Mouse (Mus musculus) midbrain, embryonic 13.5 days (tissue): ENCODE results near the gene Fam221a. TPM values are rescaled to one million over a fixed set of nuclear protein-coding genes. Genes with fewer than 3 reads are reported as not detected.

Experiments used
- ATAC-seq: fragments of 200-750 bp; cut with Nextera tagmentation; 2 replicates; pipeline ENCODE4 v1.8.0; 2017; ENCODE audit warnings: mild to moderate bottlenecking, moderate TSS enrichment, moderate library complexity
- H3K27ac ChIP-seq: fragments of 300-500 bp; sonication (generic); 2 replicates; pipeline ENCODE4 v1.5.1; 2015; ENCODE audit warnings: inconsistent platforms, mild to moderate bottlenecking, moderate library complexity
- H3K27me3 ChIP-seq: fragments of 300-500 bp; sonication (generic); 2 replicates; pipeline ENCODE4 v1.6.1; 2015; ENCODE audit warnings: mild to moderate bottlenecking, inconsistent platforms
- H3K36me3 ChIP-seq: fragments of 300-500 bp; sonication (generic); 2 replicates; pipeline ENCODE4 v1.6.1; 2015; ENCODE audit warnings: mild to moderate bottlenecking, inconsistent platforms
- H3K4me1 ChIP-seq: fragments of 300-500 bp; sonication (generic); replicated peaks from 2 replicates; pipeline ENCODE4 v1.6.1; 2015; ENCODE audit warnings: inconsistent platforms
- H3K4me2 ChIP-seq: fragments of 300-500 bp; sonication (generic); replicated peaks from 2 replicates; pipeline ENCODE4 v1.6.1; 2015; ENCODE audit warnings: moderate library complexity, mild to moderate bottlenecking, inconsistent platforms
- H3K4me3 ChIP-seq: fragments of 300-500 bp; sonication (generic); replicated peaks from 2 replicates; pipeline ENCODE4 v1.5.1; 2015; ENCODE audit warnings: mild to moderate bottlenecking, inconsistent platforms
- H3K9ac ChIP-seq: fragments of 300-500 bp; sonication (generic); replicated peaks from 2 replicates; pipeline ENCODE4 v1.6.1; 2015; ENCODE audit warnings: mild to moderate bottlenecking, inconsistent platforms
- H3K9me3 ChIP-seq: fragments of 300-500 bp; sonication (generic); 2 replicates; pipeline ENCODE4 v1.6.1; 2016; ENCODE audit warnings: mild to moderate bottlenecking, inconsistent platforms
- WGBS: fragments of 180-500 bp; shearing (Covaris S2); methylation state at CpG from one replicate; pipeline ENCODE4 v1.1.7; 2015; 5-methylcytosine and 5-hydroxymethylcytosine counted together
- polyA plus RNA-seq: library from polyadenylated mRNA; unstranded; fragments of >200 nt; fragmentation: Nextera tagmentation; extraction: Ambion mirVana; gene quantifications from 2 replicates; pipeline ENCODE4 v1.2.1, GENCODE M21; 2015

Fam221a gene
- 3.0 and 4.3 TPM in 2 replicates for polyA plus RNA-seq

GRCm38 (mm10) chr6:49367159-49368054, at the start of gene Fam221a:
Gene Fam221a (plus strand): TSS chr6:49367739.
- peak within 1 kb of the TSS; percentile 71 for H3K9ac ChIP-seq
- peak within 1 kb of the TSS; percentile 61 for H3K4me3 ChIP-seq
- peak within 1 kb of the TSS; percentile 88 for H3K4me2 ChIP-seq
- H3K4me1 ChIP-seq: peaks cover 11% of the 10 kb centered on the region
- ATAC-seq: peak; percentile 98
- H3K36me3 ChIP-seq: no peaks in the 10 kb centered on the region
- H3K27ac ChIP-seq: peak within 1 kb of the TSS; percentile 53; the same call in 1 of the 2 replicates
- no peaks in the 10 kb centered on the region for H3K9me3 ChIP-seq
- WGBS: 3% methylated on average over 49 of the region's 49 CpGs
- H3K27me3 ChIP-seq: no peaks in the 10 kb centered on the region

- peak within 1 kb of the TSS; percentile 70 for H3K4me3 ChIP-seq
- H3K9ac ChIP-seq: peak within 1 kb of the TSS; percentile 80
- H3K27ac ChIP-seq: peak within 1 kb of the TSS; percentile 91
- under 1% methylated on average over 47 of the region's 47 CpGs for WGBS
- H3K9me3 ChIP-seq: no peaks in the 10 kb centered on the region
- H3K4me2 ChIP-seq: peak within 1 kb of the TSS; percentile 66
- H3K36me3 ChIP-seq: no peaks in the 10 kb centered on the region
- H3K4me1 ChIP-seq: peaks cover 10% of the 10 kb centered on the region
- peak; percentile 99 for ATAC-seq
- no peaks in the 10 kb centered on the region for H3K27me3 ChIP-seq
Measured at GRCm38 (mm10) chr6:49318966-49319594, 48.5 kb upstream of the Fam221a start, which contains the start of gene Ccdc126. Gene Ccdc126 (plus strand): TSS chr6:49319274.

GRCm38 (mm10) chr6:49319595-49320315, 47.8 kb upstream of the Fam221a start:
- Histone ChIP-seq H3K4me3 (peak overlapping the region; percentile 70), H3K27me3 (no peaks in the 10 kb centered on the region), H3K27ac (peak overlapping the region; percentile 91), H3K9me3 (no peaks in the 10 kb centered on the region), H3K4me2 (peak overlapping the region; percentile 66), H3K36me3 (no peaks in the 10 kb centered on the region), H3K9ac (peak overlapping the region; percentile 80), H3K4me1 (peaks cover 10% of the 10 kb centered on the region)
- ATAC-seq: no peak
- WGBS: 12% methylated on average over 13 of the region's 13 CpGs

- Histone ChIP-seq H3K4me3 (no peak overlapping the region), H3K36me3 (no peaks in the 10 kb centered on the region), H3K27me3 (no peaks in the 10 kb centered on the region), H3K4me2 (no peak overlapping the region), H3K4me1 (peaks cover 10% of the 10 kb centered on the region), H3K9me3 (no peaks in the 10 kb centered on the region), H3K9ac (no peak overlapping the region; the same call in 1 of the 2 replicates), H3K27ac (no peak overlapping the region)
- no peak for ATAC-seq
- WGBS: 85% methylated on average over 3 of the region's 3 CpGs
Measured at GRCm38 (mm10) chr6:49321341-49321740, 46.2 kb upstream of the Fam221a start.

- no peak overlapping the region for H3K27ac ChIP-seq
- no peak overlapping the region for H3K4me3 ChIP-seq
- no peak overlapping the region for H3K9ac ChIP-seq
- ATAC-seq: no peak
- H3K4me2 ChIP-seq: no peak overlapping the region
- H3K36me3 ChIP-seq: no peaks in the 10 kb centered on the region
- H3K4me1 ChIP-seq: peaks cover 10% of the 10 kb centered on the region
- no peaks in the 10 kb centered on the region for H3K27me3 ChIP-seq
- H3K9me3 ChIP-seq: no peaks in the 10 kb centered on the region
Measured at GRCm38 (mm10) chr6:49322056-49322455, 45.5 kb upstream of the Fam221a start.

- no peaks in the 10 kb centered on the region for H3K27me3 ChIP-seq
- no peak for ATAC-seq
- 63% methylated on average over 2 of the region's 2 CpGs for WGBS
Measured at GRCm38 (mm10) chr6:49322986-49323385, 44.6 kb upstream of the Fam221a start.

GRCm38 (mm10) chr6:49324528-49324927, 43.0 kb upstream of the Fam221a start:
- ATAC-seq: peak; percentile 41; the same call in 1 of the 2 replicates
- Histone ChIP-seq H3K9me3 (no peaks in the 10 kb centered on the region), H3K9ac (no peak overlapping the region), H3K27me3 (no peaks in the 10 kb centered on the region), H3K4me2 (no peak overlapping the region), H3K27ac (no peak overlapping the region), H3K4me1 (peaks cover 10% of the 10 kb centered on the region), H3K36me3 (no peaks in the 10 kb centered on the region), H3K4me3 (no peak overlapping the region)
- 43% methylated on average over 2 of the region's 2 CpGs for WGBS

More at GRCm38 (mm10) chr6:49322986-49323385, 44.6 kb upstream of the Fam221a start:
- Histone ChIP-seq H3K9ac (no peak overlapping the region), H3K4me3 (no peak overlapping the region), H3K4me1 (peaks cover 10% of the 10 kb centered on the region), H3K27ac (no peak overlapping the region), H3K36me3 (no peaks in the 10 kb centered on the region), H3K4me2 (no peak overlapping the region), H3K9me3 (no peaks in the 10 kb centered on the region)

GRCm38 (mm10) chr6:49325294-49325693, 42.2 kb upstream of the Fam221a start:
- no peak for ATAC-seq
- H3K4me3 ChIP-seq: no peak overlapping the region
- no peaks in the 10 kb centered on the region for H3K9me3 ChIP-seq
- H3K36me3 ChIP-seq: no peaks in the 10 kb centered on the region
- H3K9ac ChIP-seq: no peak overlapping the region
- peaks cover 3% of the 10 kb centered on the region for H3K4me1 ChIP-seq
- no peak overlapping the region for H3K27ac ChIP-seq
- no peak overlapping the region for H3K4me2 ChIP-seq
- no peaks in the 10 kb centered on the region for H3K27me3 ChIP-seq
- WGBS: 100% methylated on average over 1 of the region's 1 CpGs

- Histone ChIP-seq H3K4me1 (0 out of 2 replicates have a peak, but pooled peaks cover 7% of the 10 kb centered on the region), H3K9me3 (no peaks in the 10 kb centered on the region), H3K4me2 (no peak overlapping the region), H3K36me3 (no peaks in the 10 kb centered on the region), H3K9ac (no peak overlapping the region), H3K27ac (no peak overlapping the region), H3K4me3 (no peak overlapping the region), H3K27me3 (no peaks in the 10 kb centered on the region)
- 86% methylated on average over 3 of the region's 3 CpGs for WGBS
- ATAC-seq: no peak
Measured at GRCm38 (mm10) chr6:49326846-49327245, 40.7 kb upstream of the Fam221a start.

- Histone ChIP-seq H3K9ac (no peak overlapping the region), H3K36me3 (peaks cover 5% of the 10 kb centered on the region; the same call in 1 of the 2 replicates), H3K27me3 (no peaks in the 10 kb centered on the region), H3K27ac (no peak overlapping the region), H3K9me3 (no peaks in the 10 kb centered on the region), H3K4me3 (no peak overlapping the region), H3K4me1 (peaks cover 7% of the 10 kb centered on the region; the same call in 1 of the 2 replicates), H3K4me2 (no peak overlapping the region)
- ATAC-seq: no peak
- 70% methylated on average over 5 of the region's 5 CpGs for WGBS
Measured at GRCm38 (mm10) chr6:49331369-49332059, 36.0 kb upstream of the Fam221a start.

GRCm38 (mm10) chr6:49332060-49332370, 35.5 kb upstream of the Fam221a start:
- Histone ChIP-seq H3K9me3 (no peaks in the 10 kb centered on the region), H3K27ac (no peak overlapping the region), H3K4me3 (no peak overlapping the region), H3K36me3 (peaks cover 5% of the 10 kb centered on the region; the same call in 1 of the 2 replicates), H3K4me1 (peaks cover 7% of the 10 kb centered on the region; the same call in 1 of the 2 replicates), H3K9ac (no peak overlapping the region), H3K27me3 (no peaks in the 10 kb centered on the region), H3K4me2 (0 out of 2 replicates have a peak overlapping the region, but pooled peaks have one; percentile 20)
- WGBS: 65% methylated on average over 13 of the region's 13 CpGs
- ATAC-seq: no peak
